Mouse (Mus musculus) frontal cortex, postnatal 36 days (tissue): ENCODE measurements at regions not wholly inside any gene's neighbourhood (a gene's known extent, or its start where the extent isn't known, plus 50 kb on each side); places are given as distances from the start of the nearest gene placed in this dataset.
"Not testable (repeated sequence)": the region's sequence is repeated elsewhere in the genome, so short reads cannot be mapped to it uniquely, and the experiment has no call there.

Experiments used
- DNase-seq, 2 experiments: peaks; one replicate each; pipeline ENCODE4 v3.0.0; 2022; ENCODE audit warnings: low spot score in 2 of 2

DNA sequence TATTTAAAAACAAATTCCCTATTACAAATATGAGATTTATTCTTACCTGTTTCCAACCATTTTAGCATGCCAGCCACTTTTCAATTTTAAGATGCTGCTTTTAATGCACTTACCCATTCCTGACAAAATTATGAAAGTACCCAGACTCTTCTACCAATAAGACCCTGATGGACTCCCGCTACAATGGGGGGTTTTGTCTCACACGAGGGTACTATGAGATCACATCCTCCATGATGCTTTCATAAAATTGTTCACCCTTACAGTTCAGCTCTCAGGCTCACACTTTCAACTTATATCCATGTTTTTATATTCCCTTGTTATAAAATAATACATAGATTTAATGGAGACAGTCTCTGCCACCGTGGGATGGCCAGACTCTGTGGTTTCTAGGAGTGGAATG, 68.1 kb upstream of the Adamts18 start:
- no peak for DNase-seq

GRCm38 (mm10) chr8:113917197-113917596, 68.7 kb upstream of the Adamts18 start:
- DNase-seq, result no peak

- DNase-seq, result peak in 1 of 2 experiments; percentile 33
These were observed 71.8 kb upstream of the Adamts18 start for GRCm38 (mm10) chr8:113920306-113920705.

GRCm38 (mm10) chr8:113923381-113923780, 74.8 kb upstream of the Adamts18 start:
- DNase-seq, result peak; percentile 11 to 12

DNA sequence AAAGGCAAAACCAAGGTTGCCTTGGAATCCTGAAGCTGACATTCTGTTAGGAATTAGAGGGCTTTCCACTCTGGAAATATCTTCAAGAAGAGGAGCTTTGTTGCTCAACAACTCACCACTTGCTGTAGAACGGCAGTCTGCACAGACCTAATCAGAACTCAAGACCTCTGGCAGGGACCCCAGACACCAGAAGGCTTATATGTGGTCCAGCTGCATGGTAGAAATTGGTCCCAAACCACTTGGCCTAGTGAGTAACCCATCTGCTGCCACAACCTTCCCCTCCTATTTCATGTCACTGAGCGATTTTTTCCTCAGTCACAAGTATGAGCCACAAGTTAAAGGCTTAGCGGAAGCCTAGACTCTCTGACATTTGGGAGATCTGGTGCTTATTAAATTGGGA, 105.2 kb upstream of the Adamts18 start:
- no peak for DNase-seq

GRCm38 (mm10) chr8:113956439-113957043, 108.0 kb upstream of the Adamts18 start:
- DNase-seq, result no peak

- DNase-seq, result no peak
These were observed 109.3 kb upstream of the Adamts18 start for GRCm38 (mm10) chr8:113957821-113958220.

- no peak for DNase-seq
These were observed 127.3 kb upstream of the Adamts18 start for GRCm38 (mm10) chr8:113975810-113976209.

GRCm38 (mm10) chr8:113976626-113977025, 128.1 kb upstream of the Adamts18 start:
- DNase-seq, result no peak

- DNase-seq, result no peak
These were observed 128.5 kb upstream of the Adamts18 start for GRCm38 (mm10) chr8:113977072-113977471.

- no peak for DNase-seq
These were observed 130.4 kb upstream of the Adamts18 start for GRCm38 (mm10) chr8:113978946-113979345.

- DNase-seq, result no peak
These were observed 131.3 kb upstream of the Adamts18 start for GRCm38 (mm10) chr8:113979837-113980236.

DNA sequence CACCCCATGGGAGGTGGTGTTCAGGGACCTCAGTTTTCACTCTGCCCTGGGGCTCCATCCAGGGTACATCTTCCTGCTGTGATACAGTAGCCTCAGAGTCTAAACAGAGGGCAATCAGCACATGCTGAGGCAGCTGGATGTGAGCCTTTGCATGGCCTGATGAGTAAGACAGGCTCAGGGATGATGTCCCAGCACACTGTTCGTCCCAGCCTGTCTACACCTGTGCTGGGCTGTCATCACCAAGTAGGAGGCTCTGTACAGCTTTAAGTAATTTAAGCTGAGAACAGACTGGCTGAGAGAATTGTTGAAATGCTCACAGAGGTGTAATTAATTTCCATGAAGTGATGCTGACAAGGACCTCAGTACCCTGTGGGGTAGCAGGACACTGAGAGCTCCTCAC, 132.8 kb upstream of the Adamts18 start:
- DNase-seq, result no peak

GRCm38 (mm10) chr8:113984845-113985244, 136.3 kb upstream of the Adamts18 start:
- DNase-seq, result peak; percentile 51 to 57

DNA sequence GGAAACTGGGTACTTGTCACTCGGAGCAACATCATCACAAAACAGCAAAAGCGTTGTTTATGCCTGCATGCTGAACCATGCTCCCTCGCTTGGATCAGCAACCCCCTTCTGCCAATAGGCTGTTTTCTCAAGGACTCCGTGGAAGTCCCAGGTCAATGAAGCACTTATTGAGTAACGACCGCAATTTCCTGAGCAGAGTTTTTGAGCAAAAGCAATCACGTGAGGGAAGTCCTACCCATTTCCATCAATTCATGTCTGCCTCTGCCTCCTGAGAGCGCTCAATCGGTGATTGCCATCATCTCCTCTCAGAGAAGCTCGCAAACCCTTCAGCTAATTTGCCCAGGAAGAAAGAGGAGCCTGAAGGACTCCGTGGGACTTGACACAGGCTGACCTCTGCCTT, 136.9 kb upstream of the Adamts18 start:
- DNase-seq, result no peak

DNA sequence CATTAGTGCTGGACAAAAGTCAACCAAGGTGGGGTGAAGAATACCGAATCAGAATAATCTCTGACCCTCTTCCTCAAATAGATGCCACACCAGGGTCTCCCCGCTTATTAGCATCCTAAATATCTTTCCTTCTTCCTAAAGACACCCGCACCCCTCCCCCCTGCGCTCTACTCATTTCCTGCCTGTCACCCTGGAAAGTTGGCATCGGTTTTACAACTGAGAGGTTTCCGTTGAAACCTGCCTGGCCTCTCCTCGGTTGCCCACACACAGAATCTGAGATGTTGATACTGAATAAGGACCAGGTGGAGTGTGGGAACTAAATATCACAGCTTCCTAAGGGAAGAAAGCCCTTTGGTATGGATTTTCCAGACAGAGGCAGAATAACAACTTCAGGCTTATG, 137.4 kb upstream of the Adamts18 start:
- DNase-seq, result no peak

- no peak for DNase-seq
These were observed 142.2 kb upstream of the Adamts18 start for GRCm38 (mm10) chr8:113990718-113991117.

DNA sequence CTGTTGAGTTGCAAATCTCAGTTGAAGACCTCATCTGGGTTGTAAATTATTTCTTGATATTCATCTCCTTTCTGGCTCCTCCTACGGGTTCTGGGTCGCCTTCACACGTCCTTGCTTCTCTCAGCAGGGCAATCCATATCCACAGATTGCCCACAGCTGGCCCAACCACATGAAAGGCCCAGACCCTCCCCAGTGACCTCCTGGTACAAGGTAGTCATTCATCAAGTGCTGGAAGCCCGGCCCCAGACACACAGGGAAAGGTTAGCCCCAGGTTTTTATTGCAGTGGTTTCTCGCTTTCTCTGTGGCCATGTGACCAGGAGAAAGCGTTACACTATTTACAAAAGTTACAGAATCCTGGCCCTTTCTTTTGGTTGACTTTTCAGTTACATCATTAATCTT, 134.5 kb upstream of the Nudt7 start:
- no peak for DNase-seq

DNA sequence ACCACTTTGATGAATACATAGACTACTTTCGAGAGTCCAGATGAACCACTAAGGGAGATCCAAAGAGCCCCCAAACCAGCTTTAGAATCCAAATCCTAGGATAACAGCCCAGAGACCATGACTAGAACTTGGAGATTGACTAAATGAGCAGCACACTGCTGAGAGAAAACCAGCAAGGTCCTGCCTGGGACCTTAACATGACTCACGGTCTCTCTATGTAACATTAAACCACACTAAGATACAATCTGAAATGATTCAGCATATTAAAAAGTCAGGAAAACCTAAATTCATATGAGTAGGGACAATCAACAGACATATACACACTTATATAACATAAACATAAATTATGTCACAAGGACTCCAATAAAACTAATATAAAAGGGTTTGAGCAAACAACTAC, 131.7 kb upstream of the Nudt7 start:
- no peak for DNase-seq

DNA sequence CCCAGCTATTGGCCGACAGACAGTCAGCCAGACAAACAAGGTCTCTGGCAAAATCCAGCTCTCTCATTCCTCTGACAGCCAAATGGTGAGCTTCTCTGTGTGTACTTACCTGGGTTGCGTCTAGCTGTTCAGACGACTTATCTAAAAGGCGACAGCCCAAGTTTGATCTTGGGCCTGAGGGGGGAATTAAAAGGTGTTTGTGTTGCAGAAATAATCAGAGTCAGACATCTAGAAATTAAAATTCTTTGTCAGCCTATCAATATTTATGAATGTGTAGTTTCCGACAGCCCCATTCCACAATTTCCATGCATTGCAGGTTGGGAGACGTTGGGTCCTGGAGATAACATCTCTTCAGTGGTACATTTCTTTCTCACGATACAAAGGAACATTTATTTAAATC, 128.9 kb upstream of the Nudt7 start:
- DNase-seq, result no peak

DNA sequence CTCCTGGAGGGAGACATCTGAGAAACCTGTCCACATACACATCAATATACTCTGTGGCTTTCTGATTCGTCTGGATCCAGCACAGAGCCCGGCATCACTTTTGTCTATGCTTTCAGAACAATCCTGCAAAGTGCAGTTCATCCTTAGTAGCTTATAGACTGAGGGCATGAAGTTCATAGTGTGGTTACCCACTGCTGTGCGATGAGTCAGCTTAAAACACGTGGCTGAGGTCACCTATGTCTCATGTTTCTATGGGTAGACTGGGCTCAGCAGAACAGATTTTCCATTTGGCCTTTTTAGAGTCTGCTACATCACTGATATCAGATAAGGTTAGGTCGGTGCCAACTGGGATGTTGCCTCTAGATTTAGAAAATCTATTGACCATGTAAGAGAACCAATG, 126.8 kb upstream of the Nudt7 start:
- DNase-seq, result no peak

- DNase-seq, result peak; percentile 13 to 77
These were observed 126.3 kb upstream of the Nudt7 start for GRCm38 (mm10) chr8:114007103-114007502.

DNA sequence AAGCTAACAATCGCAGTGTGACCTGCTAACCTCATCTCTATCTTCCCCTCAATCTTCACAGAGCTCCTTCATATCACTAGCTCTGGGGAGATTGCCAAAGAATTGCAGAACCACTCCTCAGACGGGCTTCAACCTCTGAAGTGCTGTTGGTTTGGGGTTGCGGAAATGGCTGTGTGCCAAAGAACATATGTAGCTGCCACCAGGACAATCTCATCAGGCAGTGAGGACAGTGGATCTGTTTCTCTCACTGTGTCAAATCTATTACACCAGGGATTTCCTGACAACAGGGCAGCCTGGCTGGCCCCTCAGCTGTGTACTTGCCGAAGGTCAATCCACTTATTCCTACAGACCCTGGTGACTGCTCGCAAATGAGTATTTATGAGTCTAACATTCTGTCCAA, 115.0 kb upstream of the Nudt7 start:
- DNase-seq, result no peak

DNA sequence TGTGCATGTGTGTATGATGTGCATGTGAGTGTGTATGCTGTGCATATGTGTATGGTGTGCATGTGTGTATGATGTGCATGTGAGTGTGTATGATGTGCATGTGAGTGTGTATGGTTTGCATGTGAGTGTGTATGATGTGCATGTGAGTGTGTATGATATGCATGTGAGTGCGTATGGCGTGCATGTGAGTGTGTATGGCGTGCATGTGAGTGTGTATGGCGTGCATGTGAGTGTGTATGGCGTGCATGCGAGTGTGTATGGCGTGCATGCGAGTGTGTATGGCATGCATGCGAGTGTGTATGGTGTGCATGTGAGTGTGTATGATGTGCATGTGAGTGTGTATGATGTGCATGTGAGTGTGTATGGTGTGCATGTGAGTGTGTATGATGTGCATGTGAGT, 103.2 kb upstream of the Nudt7 start:
- DNase-seq, result not testable (repeated sequence)
